Mouse (Mus musculus) spleen, postnatal 36 days (tissue): ENCODE results near the gene Fam185a.

ENCODE experiments used
- DNase-seq, 2 experiments: peaks; one replicate each; pipeline ENCODE4 v3.0.0; 2022; ENCODE audit warnings: low spot score in 2 of 2, mixed read lengths in 1 of 2

The Fam185a gene

DNA sequence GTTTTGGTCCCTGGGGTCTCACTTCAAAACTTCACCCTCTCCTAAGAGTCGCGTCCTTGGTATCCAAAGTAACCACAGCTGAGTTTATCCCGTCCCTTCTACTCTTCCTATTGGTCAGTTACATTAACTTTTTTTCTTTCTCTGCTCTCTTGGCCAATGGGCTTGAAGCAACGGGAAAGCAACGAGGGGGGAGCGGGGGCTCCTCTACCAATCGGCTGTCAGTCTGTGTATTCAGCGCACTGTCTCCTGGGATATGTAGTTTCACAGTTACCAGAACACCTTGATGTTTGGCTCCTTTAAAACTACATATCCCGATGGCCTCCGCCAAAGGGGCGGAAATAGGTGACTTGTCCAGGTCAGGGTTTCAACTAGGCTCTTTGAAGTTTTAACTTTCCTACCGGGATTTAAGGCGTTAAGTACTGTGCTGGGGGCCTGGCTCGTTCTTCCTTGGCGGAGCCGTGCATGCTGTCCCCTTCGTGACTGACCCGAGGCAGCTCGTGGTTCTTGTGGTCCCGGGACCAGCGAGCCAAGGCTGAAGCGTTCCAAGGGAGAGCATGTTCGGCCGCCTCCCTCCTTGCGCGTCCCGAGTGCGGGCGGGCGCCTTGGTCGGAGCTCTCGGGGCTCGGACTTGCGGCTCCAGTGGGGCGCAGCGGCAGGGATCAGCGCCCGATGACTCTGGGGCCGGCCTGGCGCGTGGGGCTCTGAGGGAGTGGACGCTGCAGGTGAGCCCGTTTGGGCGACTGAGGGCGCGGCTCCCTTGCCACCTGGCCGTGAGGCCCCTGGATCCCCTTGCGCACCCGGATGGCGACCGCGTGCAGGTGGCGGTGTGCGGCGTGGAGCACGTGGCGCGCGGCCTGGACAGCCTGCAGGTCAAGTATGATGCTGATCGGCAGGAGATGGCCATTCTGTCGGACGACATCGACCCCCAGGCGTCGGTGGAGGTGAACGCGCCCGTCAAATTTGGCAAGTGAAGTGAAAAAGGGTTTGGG is at the start of gene Fam185a, which contains the start of gene Ccdc146:
TSS of gene Fam185a (plus strand) at position 345 of the 989 bp plus-strand sequence.
TSS of gene Ccdc146 (minus strand) at position 64 of the 989 bp plus-strand sequence.
- DNase-seq: peak; percentile 94 to 96

DNA sequence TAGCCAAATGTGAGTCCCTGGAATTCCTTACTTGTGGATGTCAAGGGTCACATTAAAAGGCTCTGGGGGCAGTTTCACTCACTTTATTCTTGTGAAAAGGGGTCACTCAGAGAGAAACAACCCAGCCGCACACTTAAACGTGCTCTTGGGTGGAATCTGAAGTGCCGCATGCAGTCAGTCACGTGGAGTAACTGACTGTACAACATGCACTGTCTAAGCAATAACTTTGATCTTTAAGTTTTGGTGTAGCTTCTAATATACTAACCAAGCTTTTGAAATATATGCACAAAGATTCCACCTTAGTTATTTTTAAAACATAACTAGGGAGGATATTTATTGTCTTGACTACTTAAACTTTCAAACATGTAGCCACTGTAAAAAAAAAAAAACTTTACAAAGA is 47.8 kb upstream of the Fam185a start:
- no peak for DNase-seq

DNA sequence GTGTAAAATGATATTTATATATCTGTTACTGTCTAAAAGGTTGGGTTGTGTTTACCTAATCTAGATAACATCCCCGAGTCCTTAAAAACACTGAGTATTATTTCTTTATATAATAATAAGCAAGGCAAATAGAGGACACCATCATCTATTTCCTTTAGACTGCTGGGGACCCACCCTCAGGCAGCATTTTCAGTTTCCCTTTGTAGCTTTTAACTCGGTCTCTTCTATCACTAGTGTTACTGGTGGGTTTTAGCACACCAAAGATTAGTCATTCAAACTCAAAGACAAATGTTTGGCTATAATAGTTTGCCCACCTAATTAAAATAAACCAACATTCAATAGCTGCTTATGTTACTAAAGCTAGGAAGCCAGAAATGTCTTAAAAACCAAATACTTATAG is 46.4 kb upstream of the Fam185a start:
- no peak for DNase-seq

DNA sequence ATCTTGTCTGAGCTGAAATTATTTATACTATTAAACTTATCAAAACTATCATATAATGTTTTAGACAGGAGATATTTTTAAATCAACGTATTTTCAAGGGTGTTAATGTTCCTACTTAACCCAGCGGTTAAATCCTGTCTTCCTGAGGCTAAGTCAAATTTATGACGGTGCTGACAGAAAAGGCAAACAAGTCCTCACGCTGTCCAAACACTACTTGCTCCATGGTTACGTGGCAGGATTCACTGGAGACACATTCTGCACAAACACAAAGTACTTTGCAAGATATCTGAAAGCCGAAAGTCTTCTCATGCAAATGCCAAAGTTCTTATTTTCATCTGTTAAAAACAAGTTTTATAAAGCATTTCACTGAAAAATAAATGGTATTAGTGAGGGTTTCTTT is 42.8 kb upstream of the Fam185a start:
- DNase-seq: no peak

DNA sequence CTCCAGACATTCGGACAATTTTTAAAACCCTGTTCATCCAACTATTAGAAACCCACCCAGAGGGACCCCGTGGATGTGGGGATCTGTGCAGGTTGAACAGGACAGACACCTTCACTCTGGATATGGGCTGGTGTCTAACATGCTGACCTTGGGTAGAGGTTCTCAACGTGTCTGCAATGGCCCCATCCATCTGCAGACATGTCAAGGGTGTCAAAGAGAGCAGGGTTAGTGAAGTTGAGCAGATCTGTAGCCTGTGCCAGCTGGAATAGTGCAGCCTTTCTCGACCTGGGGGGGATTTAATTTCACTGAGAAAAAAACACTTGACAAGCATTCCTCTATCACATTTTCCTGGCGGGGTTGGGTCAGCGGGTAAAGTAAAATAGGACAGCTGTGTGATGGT is 42.1 kb upstream of the Fam185a start:
- DNase-seq: no peak

DNA sequence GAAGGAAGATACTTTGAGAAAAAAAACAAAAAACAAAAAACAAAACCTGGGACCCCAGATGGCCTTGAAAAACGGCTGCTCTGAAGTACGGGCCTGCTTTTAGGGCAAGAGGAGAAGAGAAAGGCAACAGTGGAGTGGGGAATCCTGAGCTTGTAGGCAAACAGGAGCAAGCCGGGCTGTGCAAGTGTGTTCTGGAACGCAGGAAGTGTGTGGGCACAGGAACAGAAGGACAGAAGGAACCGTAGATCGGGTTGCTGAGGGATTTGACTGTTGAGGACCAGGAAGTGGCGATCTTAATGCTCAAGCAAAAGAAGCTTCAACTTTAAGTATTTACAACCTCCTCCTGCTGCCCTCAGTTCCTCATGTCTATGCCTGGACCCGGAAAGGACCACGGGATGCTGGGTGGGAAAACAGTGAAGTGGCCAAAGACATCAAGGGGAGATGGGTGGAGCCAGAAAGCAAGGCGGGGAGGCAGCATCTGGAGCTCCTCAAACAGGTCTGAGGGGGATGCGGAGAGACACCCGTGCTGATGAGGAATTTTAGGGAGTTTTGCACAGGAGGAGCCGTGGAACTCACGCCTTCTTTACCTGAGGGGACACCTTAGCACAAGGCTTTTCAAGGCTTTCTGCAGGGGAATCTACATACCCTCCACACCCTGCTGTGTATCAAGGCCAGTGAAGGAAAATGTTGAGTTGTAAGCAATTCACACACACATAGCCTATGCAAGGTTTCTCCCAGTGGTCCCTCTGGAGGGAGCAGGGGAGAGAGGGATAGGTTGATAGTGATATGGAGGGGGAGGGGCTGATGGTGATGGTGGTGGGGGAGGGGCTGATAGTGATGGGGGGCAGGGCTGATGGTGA is 41.1 kb upstream of the Fam185a start:
- DNase-seq: no peak

DNA sequence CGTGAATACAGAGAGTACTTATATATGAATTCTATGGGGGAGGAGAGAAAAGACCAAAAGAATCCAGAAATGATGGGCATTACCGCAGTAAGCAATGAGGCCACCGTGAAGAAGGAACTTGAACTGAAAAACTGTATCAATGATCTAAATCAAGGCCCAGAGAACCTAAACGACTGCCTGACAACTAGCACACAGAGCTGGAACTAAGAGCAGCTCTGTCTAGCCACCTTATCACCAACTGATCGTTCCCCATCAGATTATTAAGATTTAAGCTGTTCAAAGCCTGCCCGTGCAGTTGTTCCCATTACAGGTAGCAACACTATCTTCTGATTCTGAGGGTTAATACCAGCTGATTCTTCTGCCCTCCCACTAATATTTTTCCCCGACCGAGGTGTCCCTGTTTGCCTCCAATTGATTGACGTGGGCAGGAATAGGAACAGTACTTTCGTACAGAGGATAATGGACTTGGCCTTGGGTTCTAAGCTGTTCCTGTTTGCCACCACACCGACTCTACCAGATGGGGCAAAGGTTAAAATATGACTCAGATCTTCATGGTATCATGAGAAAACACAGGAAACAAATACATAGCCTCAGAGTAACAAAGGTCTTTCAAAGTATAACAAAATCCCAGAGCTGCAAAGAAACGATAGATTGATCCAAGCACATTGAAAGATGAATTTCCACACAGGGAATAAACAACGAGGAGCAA is 40.4 kb upstream of the Fam185a start:
- no peak for DNase-seq

DNA sequence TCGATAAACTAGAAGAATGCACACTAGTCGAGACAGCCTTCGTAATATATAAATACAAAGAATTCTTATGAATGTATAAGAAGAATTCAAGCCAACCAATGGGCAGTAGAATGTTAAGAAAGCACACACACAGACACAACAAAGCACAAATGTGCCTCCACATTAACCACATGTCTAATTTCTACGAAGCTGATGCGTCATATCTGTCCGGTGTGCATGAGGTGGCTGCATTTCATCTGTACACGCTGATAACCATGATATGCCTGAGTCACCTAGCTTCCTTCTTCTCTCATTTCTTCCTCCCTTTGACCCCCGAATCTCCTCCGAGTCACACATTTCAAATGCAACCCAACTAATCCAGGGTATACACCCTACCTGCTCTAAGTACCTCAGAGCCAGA is 39.8 kb upstream of the Fam185a start:
- DNase-seq: no peak

DNA sequence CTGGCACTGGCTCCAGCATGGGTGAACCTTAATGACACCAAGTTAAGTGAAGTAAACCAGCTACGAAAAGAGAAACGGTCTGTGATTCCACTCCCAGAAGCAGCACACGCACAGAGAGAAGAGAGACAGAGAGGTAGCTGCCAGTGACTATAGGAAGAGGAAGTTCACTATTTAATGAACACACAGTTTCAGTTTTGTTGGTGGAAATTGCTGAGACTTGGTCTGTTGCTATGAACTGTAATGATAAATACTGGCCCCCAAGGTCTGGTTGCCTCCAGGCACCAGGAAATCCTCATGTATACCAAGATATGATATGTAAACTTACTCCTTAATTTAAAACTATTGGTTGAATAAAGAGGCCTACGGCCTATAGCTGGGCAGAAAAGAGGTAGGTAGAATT is 38.3 kb upstream of the Fam185a start:
- peak; percentile 47 to 56 for DNase-seq

DNA sequence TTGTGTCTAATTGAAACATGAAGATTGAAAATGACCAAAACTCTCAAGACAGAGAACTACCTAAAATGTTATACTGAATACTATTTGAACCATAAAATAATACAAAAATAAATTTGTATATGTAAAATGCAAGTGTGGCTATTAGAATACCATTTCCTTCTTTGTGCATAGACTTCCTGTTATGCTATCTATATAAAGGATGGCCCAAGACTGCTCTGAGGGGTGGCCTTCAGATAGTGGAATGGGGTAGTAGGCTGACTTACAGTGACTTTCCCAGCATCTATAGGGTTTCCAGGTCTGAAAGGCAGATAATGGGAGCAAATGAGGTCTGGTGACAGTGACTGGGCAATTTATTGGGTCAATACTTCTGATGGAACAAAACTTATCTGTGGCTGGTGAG is 37.4 kb upstream of the Fam185a start:
- no peak for DNase-seq

DNA sequence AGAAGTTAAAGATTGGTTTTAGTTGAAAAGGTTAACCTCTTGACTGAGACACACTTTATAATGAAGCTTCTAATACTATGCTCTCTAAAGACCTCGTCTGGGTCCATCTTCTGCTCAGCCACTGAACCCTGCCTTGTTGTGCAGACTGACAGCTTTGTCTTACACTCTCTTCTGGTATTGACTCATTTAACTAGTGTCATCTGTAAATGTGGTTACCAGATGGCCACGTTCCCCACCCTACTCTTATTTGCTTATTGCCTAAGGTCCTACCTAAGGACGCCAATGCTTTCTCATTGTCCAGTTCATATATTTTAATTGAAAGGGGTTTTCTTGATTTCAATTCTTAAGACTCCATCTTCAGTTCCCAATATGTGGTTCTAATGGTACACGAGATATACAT is 35.9 kb upstream of the Fam185a start:
- DNase-seq: no peak

DNA sequence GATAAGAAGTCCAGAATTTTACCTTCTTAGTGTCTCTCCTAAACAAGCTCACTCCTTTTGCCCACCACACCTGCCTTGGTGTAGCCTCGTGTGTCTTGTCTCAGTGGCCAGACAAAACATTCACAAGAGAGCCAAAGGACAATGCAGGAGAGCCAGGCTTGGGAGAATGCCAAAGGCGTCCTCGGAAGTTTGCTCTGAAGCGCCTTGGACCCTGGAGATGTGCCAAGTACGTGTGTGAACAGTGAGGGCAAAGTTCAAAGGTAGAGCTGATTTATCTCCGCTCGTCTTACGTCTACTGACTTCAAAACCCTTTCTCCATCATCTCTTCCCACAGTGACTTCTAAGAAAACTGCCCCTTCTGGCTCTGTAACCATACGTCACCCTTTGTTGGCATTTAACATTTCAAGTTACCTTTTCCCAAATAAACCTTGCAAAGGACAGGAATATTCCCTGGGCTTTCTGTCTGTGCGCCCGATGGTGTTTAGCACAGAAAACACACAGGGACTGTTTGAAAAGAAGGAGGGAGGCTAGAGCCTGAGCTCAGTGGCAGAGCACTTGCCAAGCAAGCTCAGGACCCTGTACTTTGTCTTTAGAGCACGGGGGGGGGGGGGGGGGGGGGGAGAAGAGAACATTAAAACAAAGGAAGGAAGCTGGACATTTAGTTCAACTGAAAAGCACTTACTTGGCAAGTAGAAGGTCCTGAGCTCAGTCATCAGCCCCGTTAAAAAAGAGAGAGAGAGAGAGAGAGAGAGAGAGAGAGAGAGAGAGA is 33.0 kb upstream of the Fam185a start:
- no peak for DNase-seq

DNA sequence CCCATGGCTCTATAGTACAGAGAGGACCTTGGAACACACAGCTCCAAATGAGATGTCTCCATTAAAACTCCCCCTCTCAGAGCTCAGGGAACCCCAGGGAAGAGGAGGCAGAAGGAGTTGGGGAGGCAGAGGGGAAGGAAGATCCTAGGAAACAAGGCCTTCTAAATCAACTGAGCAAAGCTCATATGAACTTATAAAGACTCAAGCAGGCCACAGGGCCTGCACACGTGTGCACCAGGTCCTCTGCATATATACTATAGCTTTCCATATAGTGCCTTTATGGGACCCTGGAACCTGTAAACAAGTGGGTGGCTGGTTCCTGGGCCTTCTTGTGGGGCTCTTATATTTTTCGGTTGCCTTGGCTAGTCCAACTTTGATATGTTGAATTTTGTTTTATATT is 30.2 kb upstream of the Fam185a start:
- no peak for DNase-seq

DNA sequence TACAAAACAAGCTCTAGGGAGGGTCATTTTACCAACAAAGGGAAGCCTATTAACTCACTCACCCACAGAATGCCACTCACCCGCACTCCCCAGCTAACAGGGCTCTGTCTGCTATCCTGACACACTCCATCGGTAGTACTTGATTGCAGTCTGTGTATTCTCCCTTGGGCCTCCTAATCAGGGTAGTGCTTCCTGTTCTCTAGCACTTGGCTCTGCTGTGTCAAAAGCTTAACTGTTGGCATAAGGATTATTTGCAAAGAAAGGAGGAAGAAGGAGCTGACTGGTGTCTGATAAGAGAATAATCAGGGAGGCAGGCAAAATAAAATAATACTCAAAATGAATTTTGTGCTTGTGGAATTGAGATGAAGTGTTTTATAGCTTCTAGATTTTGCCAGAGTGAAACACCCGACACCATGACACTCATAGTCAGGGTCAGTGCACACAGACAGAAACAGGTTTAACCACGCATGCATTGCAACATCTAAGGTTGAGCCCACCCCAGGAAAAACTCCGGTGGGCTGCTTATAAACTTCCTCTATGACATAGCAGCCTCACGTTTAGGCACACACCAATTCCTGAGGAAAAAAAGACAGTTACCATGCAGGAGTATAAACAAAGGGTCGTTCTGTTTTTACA is 29.4 kb upstream of the Fam185a start:
- DNase-seq: no peak

DNA sequence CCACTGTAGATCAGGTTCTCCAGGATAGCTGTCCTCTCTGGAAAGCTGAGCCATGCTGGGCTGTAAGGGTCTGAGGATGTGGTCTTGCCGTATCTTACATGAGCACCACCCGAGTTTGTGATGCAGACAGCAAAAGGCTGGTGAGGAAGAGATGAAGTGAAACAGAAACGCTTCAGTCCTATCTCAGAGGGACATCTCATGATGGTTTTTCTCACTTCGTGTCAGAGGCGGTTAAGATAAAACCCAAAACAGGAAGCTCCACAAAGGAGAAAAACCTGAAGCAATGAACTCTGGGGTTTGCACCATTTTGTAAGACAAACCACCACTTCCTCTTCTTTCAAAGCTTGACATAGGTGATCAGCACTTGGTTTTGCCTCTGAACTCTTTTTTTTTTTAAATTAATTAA is 13.5 kb upstream of the Fam185a start:
- peak; percentile 83 to 89 for DNase-seq

DNA sequence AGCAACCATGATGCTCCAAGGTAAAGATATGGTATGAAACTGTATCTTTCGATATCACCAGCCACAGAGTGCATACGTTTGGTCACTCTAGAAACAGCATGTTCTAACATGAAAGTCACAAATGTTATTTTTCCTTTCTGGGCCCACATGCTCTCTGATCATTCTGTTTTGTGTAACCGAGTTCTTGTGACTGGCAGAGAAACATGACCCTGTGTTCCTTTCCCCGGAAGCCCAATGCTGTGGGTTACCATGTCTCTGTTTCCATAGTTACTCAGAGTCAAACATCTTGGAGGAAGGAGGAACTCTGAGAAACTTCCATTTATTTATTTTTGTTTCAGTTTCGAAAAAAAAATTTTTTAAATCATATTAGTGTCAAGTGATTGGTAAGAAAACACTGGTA is 12.7 kb upstream of the Fam185a start:
- DNase-seq: peak; percentile 30 to 32

DNA sequence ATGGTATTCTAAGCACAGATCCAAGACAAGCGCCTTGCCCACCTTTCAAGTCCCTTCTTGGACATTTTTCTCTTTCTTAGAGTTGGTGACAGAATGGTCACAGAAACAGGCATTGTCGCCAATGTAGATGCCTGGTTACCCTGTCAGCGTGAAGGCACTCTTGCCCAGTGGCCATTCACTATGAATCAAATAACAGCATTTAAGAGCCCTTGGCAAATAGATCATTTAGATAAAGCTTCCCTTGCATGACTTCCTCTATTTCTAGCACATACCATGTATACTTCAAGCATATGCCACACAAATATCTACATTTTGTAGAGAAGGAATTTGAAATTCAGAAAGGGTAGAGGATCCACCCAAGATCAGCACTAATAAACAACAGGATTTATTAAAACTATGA is 11.4 kb upstream of the Fam185a start:
- no peak for DNase-seq

DNA sequence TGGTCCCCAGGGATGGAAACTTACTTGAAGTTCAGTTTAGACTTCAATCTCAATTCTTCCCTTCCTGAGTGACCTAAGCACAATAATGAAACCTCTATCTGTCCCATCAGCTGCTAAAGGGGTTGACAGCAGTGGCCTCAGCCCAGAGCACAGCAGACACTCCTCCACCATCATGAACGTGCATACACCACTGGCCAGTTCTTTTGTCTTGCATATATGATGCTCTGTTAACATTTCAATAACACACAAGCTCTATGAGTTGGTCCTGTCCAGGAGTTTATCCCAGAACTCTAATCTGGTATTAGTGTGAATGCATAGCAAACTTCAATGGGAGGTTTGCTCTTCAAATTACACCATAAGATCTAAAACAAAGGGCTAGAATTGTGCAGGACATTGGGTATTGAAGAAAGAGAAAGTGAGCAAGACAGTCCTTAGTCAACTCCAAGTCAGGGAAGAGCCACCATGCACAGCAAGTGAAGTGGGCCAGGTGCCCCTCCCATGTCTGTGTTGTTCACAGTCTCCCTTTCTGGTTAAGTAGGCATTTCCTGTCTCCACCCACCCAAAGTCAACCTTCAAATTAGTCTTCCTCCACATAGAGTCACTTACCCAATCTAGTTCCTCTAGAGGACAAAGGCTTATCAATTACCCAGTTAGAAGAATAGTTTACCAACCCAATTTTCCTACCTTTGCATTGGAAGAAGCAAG is 10.5 kb upstream of the Fam185a start:
- DNase-seq: peak; percentile 47 to 63

DNA sequence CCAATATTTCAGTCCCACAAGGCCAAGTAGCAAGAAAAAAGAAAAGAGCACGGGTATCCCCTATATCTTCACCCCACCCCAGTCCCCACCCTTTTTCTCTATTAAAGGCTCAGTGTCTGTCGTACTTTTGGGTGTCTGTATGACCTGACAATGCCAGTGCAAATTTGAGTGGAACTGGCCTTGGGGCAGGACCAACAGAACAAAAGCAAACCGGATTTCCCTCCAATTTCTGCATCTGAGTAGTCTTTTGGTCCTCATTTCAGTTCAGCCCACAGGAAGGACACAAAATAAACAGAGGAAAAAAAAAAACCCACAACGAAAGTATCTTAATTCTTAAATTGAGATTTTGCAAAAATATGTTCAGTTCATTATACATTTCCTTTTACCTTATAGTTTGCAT is 6.1 kb upstream of the Fam185a start:
- DNase-seq: no peak

DNA sequence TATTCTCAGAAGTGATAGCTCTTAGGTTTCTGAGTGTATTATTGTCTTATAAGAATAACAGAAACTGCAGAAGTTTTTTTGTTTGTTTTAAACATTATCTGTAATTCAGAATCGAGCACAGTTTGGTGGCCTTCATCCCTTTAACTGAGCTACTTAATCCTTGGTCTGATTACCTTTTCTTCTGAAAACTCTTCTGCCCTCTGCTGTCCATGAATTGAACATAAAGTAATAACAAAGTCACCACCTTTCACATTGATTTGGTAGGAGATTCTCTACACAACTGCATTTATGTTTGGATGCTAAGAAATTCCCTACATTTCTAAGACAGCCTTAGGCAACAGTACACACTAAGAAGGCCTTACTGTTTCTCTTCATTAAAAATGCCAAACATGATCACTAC is 4.1 kb upstream of the Fam185a start:
- peak in 1 of 2 experiments; percentile 60 for DNase-seq
